Comparison of ENCODE assay signal across 8 mouse cellular contexts in genomic region chr13:73626410-73626744, GRCm38 (mm10). TPM values are rescaled to one million over a fixed set of nuclear protein-coding genes. Genes with fewer than 3 reads are reported as not detected.
DNase-seq lines count a peak whose midpoint lies in the region; ATAC-seq and TF ChIP-seq lines count a peak whose summit lies in the region.
"Had no signal": no experiment of that assay in that cellular context is flagged by ENCODE, and none has a peak within 500 bp of the region (broad histone marks: within the 10 kb centered on the region; RNA-seq: fewer than 3 reads in every experiment).

No protein-coding gene starts in this region.

- peak overlapping the region; percentile 82 for H3K9ac ChIP-seq in lung, embryonic 16.5 days (ENCODE audit: low read length)
- H3K9ac ChIP-seq in forebrain, embryonic 12.5 days, result peak overlapping the region; percentile 72; the same call in 1 of the 2 replicates
- H3K9ac ChIP-seq in limb, embryonic 14.5 days (ENCODE audit: low read depth, low read length, severe bottlenecking), result peak overlapping the region; percentile 78
- no peak overlapping the region for H3K9ac ChIP-seq in stomach, embryonic 14.5 days (replicated peaks; ENCODE audit: low read depth, low read length)

- H3K27ac ChIP-seq in lung, embryonic 16.5 days (ENCODE audit: low read length), result no peak overlapping the region
- no peak overlapping the region for H3K27ac ChIP-seq in forebrain, embryonic 12.5 days
- H3K27ac ChIP-seq in limb, embryonic 14.5 days (replicated peaks; ENCODE audit: low read depth, low read length), result no peak overlapping the region
- H3K27ac ChIP-seq in stomach, embryonic 14.5 days (ENCODE audit: low read length), result no peak overlapping the region

- peak overlapping the region; percentile 75 for H3K4me3 ChIP-seq in lung, embryonic 16.5 days (ENCODE audit: low read length)
- H3K4me3 ChIP-seq in forebrain, embryonic 12.5 days (replicated peaks), result peak overlapping the region; percentile 58
- peak overlapping the region; percentile 69 for H3K4me3 ChIP-seq in limb, embryonic 14.5 days (replicated peaks; ENCODE audit: low read length)
- peak overlapping the region; percentile 56 for H3K4me3 ChIP-seq in stomach, embryonic 14.5 days (ENCODE audit: low read depth, low read length)

- H3K4me2 ChIP-seq in lung, embryonic 16.5 days (ENCODE audit: low read depth, low read length), result peak overlapping the region; percentile 97
- H3K4me2 ChIP-seq in forebrain, embryonic 12.5 days, result peak overlapping the region; percentile 85
- H3K4me2 ChIP-seq in limb, embryonic 14.5 days (replicated peaks; ENCODE audit: low read depth, low read length, severe bottlenecking), result peak overlapping the region; percentile 94
- H3K4me2 ChIP-seq in stomach, embryonic 14.5 days (replicated peaks; ENCODE audit: low read depth, low read length), result peak overlapping the region; percentile 95

- peaks cover 3% of the 10 kb centered on the region; the same call in 1 of the 2 replicates for H3K36me3 ChIP-seq in lung, embryonic 16.5 days (ENCODE audit: control insufficient read depth, insufficient read depth, low read length)
- H3K36me3 ChIP-seq in forebrain, embryonic 12.5 days (replicated peaks), result peaks cover 3% of the 10 kb centered on the region; the same call in 1 of the 2 replicates
- peaks cover 16% of the 10 kb centered on the region; the same call in 1 of the 2 replicates for H3K36me3 ChIP-seq in limb, embryonic 14.5 days (ENCODE audit: control insufficient read depth, insufficient read depth, low read length)
- H3K36me3 ChIP-seq in stomach, embryonic 14.5 days (ENCODE audit: control insufficient read depth, insufficient read depth, low read length), result peaks cover 6% of the 10 kb centered on the region; the same call in 1 of the 2 replicates

- ATAC-seq in lung, embryonic 16.5 days (ENCODE audit: low read depth), result no peak
- ATAC-seq in forebrain, embryonic 12.5 days (ENCODE audit: low FRiP score), result no peak; the same call in 1 of the 2 replicates
- no peak; the same call in 1 of the 2 replicates for ATAC-seq in limb, embryonic 14.5 days (ENCODE audit: low FRiP score, low read depth)
- peak; percentile 34; the same call in 1 of the 2 replicates for ATAC-seq in stomach, embryonic 14.5 days (ENCODE audit: insufficient number of reproducible peaks, insufficient read depth, low FRiP score, low read depth)

- WGBS in lung, embryonic 16.5 days, result 45% methylated on average over 6 of the region's 6 CpGs
- 39% methylated on average over 6 of the region's 6 CpGs for WGBS in forebrain, embryonic 12.5 days
- WGBS in limb, embryonic 14.5 days, result 44% methylated on average over 6 of the region's 6 CpGs
- 44% methylated on average over 6 of the region's 6 CpGs for WGBS in stomach, embryonic 14.5 days

- no peak for DNase-seq in lung, postnatal 4 days
- DNase-seq in limb, embryonic 14.5 days (ENCODE audit: low spot score), result no peak
- no peak for DNase-seq in adrenal gland, adult (ENCODE audit: inconsistent age in 2 of 2, low spot score in 1 of 2)
- no peak for DNase-seq in ovary, postnatal 14 days (ENCODE audit: low spot score)

- H3K27me3 ChIP-seq in lung, embryonic 16.5 days (ENCODE audit: control insufficient read depth, insufficient read depth, low read depth, low read length), result no peaks in the 10 kb centered on the region
- 0 out of 2 replicates have a peak, but pooled peaks cover 3% of the 10 kb centered on the region for H3K27me3 ChIP-seq in forebrain, embryonic 12.5 days
- H3K27me3 ChIP-seq in limb, embryonic 14.5 days (ENCODE audit: control insufficient read depth, insufficient read depth, low read length), result no peaks in the 10 kb centered on the region
- H3K27me3 ChIP-seq in stomach, embryonic 14.5 days (ENCODE audit: control insufficient read depth, insufficient read depth, low read length), result no peaks in the 10 kb centered on the region

- no peak for TF ChIP-seq POLR2A in limb, embryonic 14.5 days (IDR thresholded peaks at IDR 0.05; ENCODE audit: borderline replicate concordance, extremely low read depth, insufficient read depth, insufficient read length)

- H3K9me3 ChIP-seq in lung, embryonic 16.5 days (ENCODE audit: control insufficient read depth, low read length), result no peaks in the 10 kb centered on the region
- H3K9me3 ChIP-seq in forebrain, embryonic 12.5 days, result no peaks in the 10 kb centered on the region
- H3K9me3 ChIP-seq in limb, embryonic 14.5 days (ENCODE audit: control insufficient read depth, low read length), result no peaks in the 10 kb centered on the region
- H3K9me3 ChIP-seq in stomach, embryonic 14.5 days (ENCODE audit: control insufficient read depth, low read depth, low read length), result no peaks in the 10 kb centered on the region

- peaks cover 7% of the 10 kb centered on the region for H3K4me1 ChIP-seq in lung, embryonic 16.5 days (replicated peaks; ENCODE audit: control insufficient read depth, insufficient read depth, low read length)
- peaks cover 29% of the 10 kb centered on the region for H3K4me1 ChIP-seq in forebrain, embryonic 12.5 days
- peaks cover 18% of the 10 kb centered on the region for H3K4me1 ChIP-seq in limb, embryonic 14.5 days (ENCODE audit: control insufficient read depth, insufficient read depth, low read length)
- H3K4me1 ChIP-seq in stomach, embryonic 14.5 days (ENCODE audit: control insufficient read depth, insufficient read depth, low read length), result peaks cover 7% of the 10 kb centered on the region; the same call in 1 of the 2 replicates

RNA-seq across cellular contexts. Expression of gene Tert, which starts 0.3 kb away (rescaled TPM):
- 3.4 and 3.9 TPM in 2 replicates for polyA plus RNA-seq in lung, embryonic 16.5 days (2015; fragmentation: Nextera tagmentation; extraction: Ambion mirVana)
- 6.9 and 8.0 TPM in 2 replicates for polyA plus RNA-seq in forebrain, embryonic 12.5 days (2016; fragmentation: Nextera tagmentation; extraction: Ambion mirVana)
- 19.6 and 25.3 TPM in 2 replicates for polyA plus RNA-seq in limb, embryonic 14.5 days (2012; rRNA removed)
- 3.0 and 5.3 TPM in 2 replicates for polyA plus RNA-seq in limb, embryonic 14.5 days (2014; fragmentation: Nextera tagmentation; extraction: Ambion mirVana)
- polyA plus RNA-seq in stomach, embryonic 14.5 days (2014; fragmentation: Nextera tagmentation; extraction: Ambion mirVana), result 5.3 and 5.7 TPM in 2 replicates

RNA-seq across cellular contexts. Expression of gene Clptm1l, which starts 22.6 kb away (rescaled TPM):
- polyA plus RNA-seq in lung, embryonic 16.5 days (2015; fragmentation: Nextera tagmentation; extraction: Ambion mirVana), result 95.8 and 105 TPM in 2 replicates
- 103 and 108 TPM in 2 replicates for polyA plus RNA-seq in forebrain, embryonic 12.5 days (2016; fragmentation: Nextera tagmentation; extraction: Ambion mirVana)
- 163 and 203 TPM in 2 replicates for polyA plus RNA-seq in limb, embryonic 14.5 days (2012; rRNA removed)
- 145 and 151 TPM in 2 replicates for polyA plus RNA-seq in limb, embryonic 14.5 days (2014; fragmentation: Nextera tagmentation; extraction: Ambion mirVana)
- 108 and 115 TPM in 2 replicates for polyA plus RNA-seq in stomach, embryonic 14.5 days (2014; fragmentation: Nextera tagmentation; extraction: Ambion mirVana)

RNA-seq across cellular contexts. Expression of gene Slc6a18, which starts 51.4 kb away (rescaled TPM):
- polyA plus RNA-seq in lung, embryonic 16.5 days (2015; fragmentation: Nextera tagmentation; extraction: Ambion mirVana), result not detected in 2 replicates
- not detected in 2 replicates for polyA plus RNA-seq in forebrain, embryonic 12.5 days (2016; fragmentation: Nextera tagmentation; extraction: Ambion mirVana)
- 0.05 and 0.14 TPM in 2 replicates for polyA plus RNA-seq in limb, embryonic 14.5 days (2012; rRNA removed)
- not detected in 2 replicates for polyA plus RNA-seq in limb, embryonic 14.5 days (2014; fragmentation: Nextera tagmentation; extraction: Ambion mirVana)
- not detected in 2 replicates for polyA plus RNA-seq in stomach, embryonic 14.5 days (2014; fragmentation: Nextera tagmentation; extraction: Ambion mirVana)
- polyA plus RNA-seq: brain, embryonic 14.5 days had no signal
